Comparison of ENCODE assay signal across 20 mouse cellular contexts in the genomic region with DNA sequence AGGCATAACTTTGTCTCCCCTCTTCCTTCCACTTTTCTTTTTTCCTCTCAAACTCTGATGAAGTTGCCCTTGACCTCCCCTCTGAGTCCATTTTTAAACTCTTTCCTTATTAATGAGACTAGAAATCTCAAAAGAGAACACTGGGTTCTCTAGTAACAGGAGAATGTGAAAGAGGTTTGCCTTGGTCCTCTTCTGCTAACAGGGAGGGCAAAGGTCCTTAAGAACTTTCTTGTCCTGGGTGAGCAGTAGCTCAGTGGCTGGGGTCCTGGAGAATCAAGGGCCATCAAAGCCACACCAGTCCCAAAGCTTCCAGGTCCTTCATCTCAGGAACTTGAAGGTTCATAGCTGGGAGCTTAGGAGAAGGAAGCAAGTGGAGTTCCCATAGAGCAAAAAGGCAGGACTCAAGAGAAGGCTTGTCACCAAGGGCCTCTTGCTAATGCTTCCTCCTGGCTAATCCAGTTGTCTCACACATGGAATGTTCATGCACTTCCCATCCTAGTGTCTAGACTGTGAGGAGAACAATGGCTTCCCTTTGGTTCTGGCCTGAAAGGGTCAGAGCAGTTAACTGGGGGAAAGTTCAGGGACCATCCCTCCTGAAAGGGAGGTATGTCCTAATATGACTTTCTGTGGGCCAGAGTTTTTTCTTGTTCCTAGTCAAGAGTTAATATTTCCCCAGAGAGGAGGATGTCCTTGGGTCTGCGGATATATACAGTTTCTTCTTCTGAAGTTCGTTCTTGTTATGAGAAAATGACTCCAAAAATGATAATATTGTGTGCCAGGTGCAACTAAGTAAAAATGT. TPM values are rescaled to one million over a fixed set of nuclear protein-coding genes. Genes with fewer than 3 reads are reported as not detected.
"Had no signal": no experiment of that assay in that cellular context is flagged by ENCODE, and none has a peak within 500 bp of the region (broad histone marks: within the 10 kb centered on the region; RNA-seq: fewer than 3 reads in every experiment).

No protein-coding gene starts in this region.

- H3K27ac ChIP-seq: liver, embryonic 15.5 days; lung, embryonic 15.5 days; macrophage; midbrain, embryonic 12.5 days; midbrain, embryonic 15.5 days; neural tube, embryonic 12.5 days; stomach, embryonic 15.5 days; stomach, postnatal 0 days had no signal

- H3K4me2 ChIP-seq: liver, embryonic 15.5 days; lung, embryonic 15.5 days; midbrain, embryonic 12.5 days; midbrain, embryonic 15.5 days; neural tube, embryonic 12.5 days; stomach, embryonic 15.5 days had no signal

- DNase-seq: liver, postnatal 0 days; lung, adult 2 months; lung, postnatal 14 days; lung, postnatal 36 days; right cerebral cortex, postnatal 14 days; thymus, adult 2 months; thymus, postnatal 25 days; thymus, postnatal 4 days had no signal

- H3K9ac ChIP-seq: liver, embryonic 15.5 days; liver, postnatal 0 days; lung, embryonic 15.5 days; midbrain, embryonic 12.5 days; midbrain, embryonic 15.5 days; neural tube, embryonic 12.5 days; stomach, embryonic 15.5 days had no signal

- H3K36me3 ChIP-seq: liver, embryonic 15.5 days; lung, embryonic 15.5 days; midbrain, embryonic 12.5 days; midbrain, embryonic 15.5 days; neural tube, embryonic 12.5 days; stomach, embryonic 15.5 days had no signal

- ATAC-seq: liver, postnatal 0 days; lung, postnatal 0 days; midbrain, embryonic 15.5 days had no signal

- H3K4me3 ChIP-seq: liver, embryonic 15.5 days; lung, embryonic 15.5 days; megakaryocyte, embryonic 14.5 days; midbrain, embryonic 12.5 days; midbrain, embryonic 15.5 days; neural tube, embryonic 12.5 days; stomach, embryonic 15.5 days had no signal

- H3K4me1 ChIP-seq: lung, embryonic 15.5 days; midbrain, embryonic 12.5 days; midbrain, embryonic 15.5 days; neural tube, embryonic 12.5 days; stomach, embryonic 15.5 days had no signal

- H3K9me3 ChIP-seq: liver, embryonic 15.5 days; lung, embryonic 15.5 days; megakaryocyte, embryonic 14.5 days; midbrain, embryonic 12.5 days; midbrain, embryonic 15.5 days; neural tube, embryonic 12.5 days; stomach, embryonic 15.5 days had no signal

- H3K27me3 ChIP-seq: liver, embryonic 15.5 days; lung, embryonic 15.5 days; midbrain, embryonic 12.5 days; midbrain, embryonic 15.5 days; neural tube, embryonic 12.5 days; stomach, embryonic 15.5 days had no signal

RNA-seq across cellular contexts. Expression of gene Rgs9bp, which starts 21.1 kb away (rescaled TPM):
- polyA plus RNA-seq: liver, postnatal 0 days; midbrain, postnatal 0 days had no signal

RNA-seq across cellular contexts. Expression of gene Tdrd12, which starts 26.7 kb away (rescaled TPM):
- polyA plus RNA-seq: lung, postnatal 0 days; spleen, adult 2 months had no signal
